Mouse (Mus musculus) heart, embryonic 10.5 days (tissue): ENCODE results near the gene Xpo4. TPM values are rescaled to one million over a fixed set of nuclear protein-coding genes. Genes with fewer than 3 reads are reported as not detected.

Experiments used
- DNase-seq: peaks from one replicate; pipeline ENCODE4 v3.0.0-alpha.2; 2017; ENCODE audit warnings: low spot score
- H3K27ac ChIP-seq: fragments of 300-500 bp; sonication (generic); 2 replicates; pipeline ENCODE4 v1.5.1; 2016; ENCODE audit warnings: mild to moderate bottlenecking
- H3K27me3 ChIP-seq: fragments of 300-500 bp; sonication (generic); 2 replicates; pipeline ENCODE4 v1.6.1; 2016; ENCODE audit warnings: mild to moderate bottlenecking; ENCODE audit not compliant: poor library complexity, insufficient read depth, severe bottlenecking
- H3K36me3 ChIP-seq: fragments of 300-500 bp; sonication (generic); 2 replicates; pipeline ENCODE4 v1.6.1; 2016; ENCODE audit warnings: mild to moderate bottlenecking, moderate library complexity
- H3K4me1 ChIP-seq: fragments of 300-500 bp; sonication (generic); 2 replicates; pipeline ENCODE4 v1.6.1; 2016; ENCODE audit warnings: mild to moderate bottlenecking
- H3K4me3 ChIP-seq: fragments of 300-500 bp; sonication (generic); 2 replicates; pipeline ENCODE4 v1.5.1; 2016; ENCODE audit warnings: mild to moderate bottlenecking, moderate library complexity
- H3K9me3 ChIP-seq: fragments of 300-500 bp; sonication (generic); 2 replicates; pipeline ENCODE4 v1.6.1; 2016; ENCODE audit warnings: mild to moderate bottlenecking, moderate library complexity
- WGBS: fragments of 180-500 bp; shearing (Covaris S2); methylation state at CpG from one replicate; pipeline ENCODE4 v1.1.7; 2016; 5-methylcytosine and 5-hydroxymethylcytosine counted together
- polyA plus RNA-seq: library from polyadenylated mRNA; unstranded; fragments of >200 nt; fragmentation: Nextera tagmentation; extraction: Ambion mirVana; gene quantifications from 2 replicates; pipeline ENCODE4 v1.2.1, GENCODE M21; 2016

Gene Xpo4
- polyA plus RNA-seq, 1 experiment from 2014 or later = 24.9 TPM

DNA sequence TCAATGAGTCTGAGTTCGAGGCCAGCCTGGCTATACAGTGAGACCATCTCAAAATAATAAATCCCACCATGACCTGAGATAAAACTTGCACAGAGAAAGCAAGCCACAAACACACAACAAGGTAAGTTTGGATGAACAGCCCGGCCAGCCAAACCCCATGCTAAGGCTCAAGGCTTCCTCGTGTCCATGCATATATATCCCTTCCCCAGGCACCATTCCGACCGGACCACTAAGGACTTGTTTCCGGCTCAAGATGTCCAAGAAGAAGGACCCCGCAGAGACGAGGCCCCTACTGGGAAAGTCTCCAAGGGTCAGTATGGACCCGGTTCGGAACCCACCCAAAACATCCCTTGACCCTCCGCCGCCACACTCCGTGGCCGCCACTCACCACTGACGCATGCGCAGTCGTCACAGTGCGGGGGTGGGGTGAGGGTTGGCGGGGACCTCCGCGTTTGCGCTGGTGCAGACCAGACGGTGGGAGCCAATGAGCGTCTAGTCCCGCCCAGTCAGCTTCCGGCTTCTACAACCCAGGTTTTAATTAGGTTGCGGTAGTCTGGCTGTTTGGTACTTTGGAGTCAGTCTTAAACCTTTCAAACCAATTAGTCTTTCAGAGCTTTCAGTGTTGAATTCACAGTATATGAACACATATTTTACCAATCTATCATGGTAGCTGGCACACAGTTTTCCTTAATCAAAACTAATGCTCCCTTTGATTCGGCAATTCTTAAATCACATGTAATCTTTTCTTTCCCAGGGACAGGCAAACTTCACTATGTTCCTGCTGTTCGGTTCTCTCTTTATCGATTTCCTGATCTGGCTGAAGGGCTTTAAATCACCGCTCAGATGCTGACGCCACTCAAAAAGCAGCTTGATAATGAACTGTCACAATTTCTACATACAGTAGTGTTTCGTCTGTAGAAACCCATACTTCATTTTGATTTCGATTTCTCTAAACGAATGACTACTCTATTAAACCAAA lies 93.8 kb downstream of the Xpo4 start, which contains the start of gene Eef1akmt1:
Gene Eef1akmt1, minus strand, starts transcription at position 458 of the 979 bp plus-strand sequence.
- no peaks in the 10 kb centered on the region for H3K27me3 ChIP-seq
- H3K4me1 ChIP-seq = peaks cover 6% of the 10 kb centered on the region; the same call in 1 of the 2 replicates
- DNase-seq = peak; percentile 97
- 9% methylated on average over 35 of the region's 35 CpGs for WGBS
- peaks cover 12% of the 10 kb centered on the region for H3K36me3 ChIP-seq
- H3K27ac ChIP-seq = peak within 1 kb of the TSS; percentile 88
- H3K4me3 ChIP-seq = peak within 1 kb of the TSS; percentile 67
- H3K9me3 ChIP-seq = no peaks in the 10 kb centered on the region

DNA sequence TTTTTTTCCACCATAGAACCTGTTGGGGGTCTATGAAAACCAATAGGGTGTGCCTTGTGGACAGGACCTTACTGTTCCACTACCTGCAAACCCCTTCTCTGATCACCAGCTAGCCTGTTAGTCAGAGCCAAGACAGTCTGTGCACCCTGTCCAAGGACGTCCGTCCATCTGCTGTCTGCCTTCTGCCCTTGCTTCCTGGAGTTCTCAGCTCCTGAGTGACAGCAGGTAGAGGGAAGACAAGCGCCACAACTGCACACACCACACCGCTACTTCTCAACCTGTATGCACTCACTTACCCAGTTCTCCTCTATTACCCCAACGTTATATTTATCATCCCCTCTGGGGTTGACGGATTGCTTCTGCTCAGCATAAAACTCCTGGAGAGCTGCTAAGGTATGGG lies 99.6 kb downstream of the Xpo4 start:
- Histone ChIP-seq H3K9me3 (no peaks in the 10 kb centered on the region), H3K27ac (no peak overlapping the region), H3K36me3 (peaks cover 8% of the 10 kb centered on the region; the same call in 1 of the 2 replicates), H3K4me1 (peaks cover 6% of the 10 kb centered on the region; the same call in 1 of the 2 replicates), H3K27me3 (no peaks in the 10 kb centered on the region), H3K4me3 (no peak overlapping the region)
- no peak for DNase-seq
- 81% methylated on average over 6 of the region's 6 CpGs for WGBS

DNA sequence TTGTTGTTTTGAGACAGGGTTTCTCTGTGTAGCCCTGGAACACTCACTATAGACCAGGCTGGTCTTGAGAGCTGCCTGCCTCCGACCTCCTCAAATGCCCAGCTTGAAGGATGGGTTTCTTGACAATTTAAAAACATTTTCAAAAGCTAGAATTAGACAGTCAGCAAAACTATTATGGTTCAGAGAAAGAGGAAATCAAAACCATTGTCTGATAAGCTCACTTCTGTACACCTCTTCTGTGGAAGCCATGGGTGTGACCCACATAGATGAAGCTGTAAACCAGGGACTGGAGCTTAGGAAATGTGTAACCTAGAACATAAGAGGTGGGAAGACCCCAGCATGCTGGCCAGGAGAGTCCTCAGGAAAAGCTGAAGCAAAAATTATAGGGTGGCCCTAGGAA lies 108.3 kb downstream of the Xpo4 start:
- Histone ChIP-seq H3K9me3 (no peaks in the 10 kb centered on the region), H3K27ac (no peak overlapping the region), H3K36me3 (0 out of 2 replicates have a peak, but pooled peaks cover 7% of the 10 kb centered on the region), H3K4me1 (no peaks in the 10 kb centered on the region), H3K4me3 (no peak overlapping the region), H3K27me3 (no peaks in the 10 kb centered on the region)
- DNase-seq = no peak
- 86% methylated on average over 1 of the region's 1 CpGs for WGBS

DNA sequence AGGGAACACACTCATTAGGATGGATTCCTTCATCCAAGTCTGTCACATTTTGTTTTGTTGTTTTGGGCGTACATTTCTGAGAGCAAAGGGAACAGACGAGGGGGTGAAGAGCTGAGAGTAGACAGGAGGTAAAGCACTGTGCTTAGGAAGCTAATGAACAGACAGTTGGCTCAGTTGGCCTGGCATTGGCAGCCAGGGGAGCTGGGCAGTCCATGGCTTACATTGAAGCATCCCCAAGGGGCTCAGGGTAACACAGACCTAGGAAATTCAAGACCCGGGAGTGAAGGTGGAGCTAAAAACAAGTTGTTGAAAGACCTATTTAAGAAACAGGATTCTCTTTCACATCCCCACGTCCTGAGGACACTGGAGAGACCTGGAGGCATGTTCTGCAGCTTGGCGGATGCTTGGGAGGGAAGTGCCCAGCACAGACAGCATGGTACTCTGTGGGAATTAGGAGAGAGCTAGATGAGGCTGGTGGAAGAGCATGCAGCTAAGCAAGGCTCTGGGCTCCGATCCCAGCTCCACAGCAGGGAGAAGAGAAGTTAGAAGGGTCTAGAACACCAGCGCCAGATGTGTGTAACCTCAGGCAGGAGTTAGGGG lies 109.7 kb downstream of the Xpo4 start:
- Histone ChIP-seq H3K4me3 (no peak overlapping the region), H3K4me1 (no peaks in the 10 kb centered on the region), H3K27ac (no peak overlapping the region), H3K36me3 (0 out of 2 replicates have a peak, but pooled peaks cover 7% of the 10 kb centered on the region), H3K9me3 (no peaks in the 10 kb centered on the region), H3K27me3 (no peaks in the 10 kb centered on the region)
- 78% methylated on average over 7 of the region's 7 CpGs for WGBS
- no peak for DNase-seq

DNA sequence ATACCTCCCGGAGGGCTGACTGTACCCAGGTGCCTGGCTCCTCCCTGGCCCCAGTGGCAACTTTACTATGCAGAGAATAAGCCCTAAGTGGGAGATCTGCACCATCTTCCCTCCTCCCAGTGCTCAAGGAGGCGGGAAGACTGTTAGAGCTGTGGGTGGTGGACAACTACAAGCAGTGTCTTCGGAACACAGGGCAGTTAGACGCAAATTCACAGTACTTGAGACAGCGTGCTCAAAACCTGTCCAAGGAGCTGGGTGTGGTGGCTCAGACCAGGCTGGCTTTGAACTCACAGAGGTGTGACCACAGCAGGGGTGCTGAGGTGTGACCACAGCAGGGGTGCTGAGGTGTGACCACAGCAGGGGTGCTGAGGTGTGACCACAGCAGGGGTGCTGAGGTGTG lies 110.8 kb downstream of the Xpo4 start:
- H3K4me3 ChIP-seq = no peak overlapping the region
- H3K36me3 ChIP-seq = peaks cover 12% of the 10 kb centered on the region; the same call in 1 of the 2 replicates
- H3K27me3 ChIP-seq = no peaks in the 10 kb centered on the region
- H3K27ac ChIP-seq = no peak overlapping the region
- DNase-seq = no peak
- no peaks in the 10 kb centered on the region for H3K4me1 ChIP-seq
- H3K9me3 ChIP-seq = no peaks in the 10 kb centered on the region
- WGBS = 82% methylated on average over 5 of the region's 5 CpGs

DNA sequence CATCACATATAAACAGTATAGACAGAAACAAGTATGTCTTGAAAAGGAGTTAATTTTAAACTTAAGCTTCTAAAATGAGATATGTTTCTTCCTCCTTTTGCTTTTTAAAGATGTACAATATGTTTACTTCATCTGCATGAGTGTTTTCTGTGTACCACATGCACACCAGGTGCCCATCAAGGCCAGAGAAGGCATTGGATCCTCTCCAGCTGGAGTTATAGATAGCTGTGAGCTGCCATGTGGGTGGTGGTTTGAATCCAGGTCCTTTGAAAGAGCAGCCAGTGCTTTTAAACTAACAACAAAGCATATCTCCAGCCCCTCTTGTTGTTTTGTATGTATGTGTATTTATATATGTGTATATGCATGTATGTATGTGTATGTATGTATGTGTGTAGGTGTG lies 112.3 kb downstream of the Xpo4 start:
- no peaks in the 10 kb centered on the region for H3K4me1 ChIP-seq
- no peaks in the 10 kb centered on the region for H3K27me3 ChIP-seq
- H3K27ac ChIP-seq = no peak overlapping the region
- no peaks in the 10 kb centered on the region for H3K9me3 ChIP-seq
- DNase-seq = no peak
- H3K36me3 ChIP-seq = peaks cover 21% of the 10 kb centered on the region; the same call in 1 of the 2 replicates
- no peak overlapping the region for H3K4me3 ChIP-seq

DNA sequence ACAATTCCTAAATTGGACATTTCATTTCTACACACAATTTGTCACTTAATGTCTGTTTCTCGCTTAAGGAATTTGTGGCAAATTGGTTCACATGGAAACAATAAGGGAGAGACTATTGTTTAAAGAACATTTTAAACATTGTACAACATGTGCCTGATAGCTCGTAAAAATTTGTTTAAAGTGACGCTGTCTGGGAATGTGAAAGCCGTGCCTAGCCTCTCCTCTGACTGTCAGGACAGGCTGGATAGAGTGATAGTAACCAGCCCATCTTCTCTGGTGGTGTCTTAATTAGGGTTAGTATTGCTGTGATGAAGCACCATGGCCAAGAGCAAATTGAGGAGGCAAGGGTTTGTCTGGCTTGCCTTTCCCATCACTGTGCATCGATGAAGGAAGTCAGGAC lies 118.2 kb downstream of the Xpo4 start:
- 81% methylated on average over 5 of the region's 5 CpGs for WGBS
- no peak overlapping the region for H3K27ac ChIP-seq
- H3K4me3 ChIP-seq = no peak overlapping the region
- peaks cover 12% of the 10 kb centered on the region; the same call in 1 of the 2 replicates for H3K4me1 ChIP-seq
- H3K9me3 ChIP-seq = no peaks in the 10 kb centered on the region
- peaks cover 9% of the 10 kb centered on the region; the same call in 1 of the 2 replicates for H3K27me3 ChIP-seq
- DNase-seq = no peak
- H3K36me3 ChIP-seq = peaks cover 14% of the 10 kb centered on the region; the same call in 1 of the 2 replicates

DNA sequence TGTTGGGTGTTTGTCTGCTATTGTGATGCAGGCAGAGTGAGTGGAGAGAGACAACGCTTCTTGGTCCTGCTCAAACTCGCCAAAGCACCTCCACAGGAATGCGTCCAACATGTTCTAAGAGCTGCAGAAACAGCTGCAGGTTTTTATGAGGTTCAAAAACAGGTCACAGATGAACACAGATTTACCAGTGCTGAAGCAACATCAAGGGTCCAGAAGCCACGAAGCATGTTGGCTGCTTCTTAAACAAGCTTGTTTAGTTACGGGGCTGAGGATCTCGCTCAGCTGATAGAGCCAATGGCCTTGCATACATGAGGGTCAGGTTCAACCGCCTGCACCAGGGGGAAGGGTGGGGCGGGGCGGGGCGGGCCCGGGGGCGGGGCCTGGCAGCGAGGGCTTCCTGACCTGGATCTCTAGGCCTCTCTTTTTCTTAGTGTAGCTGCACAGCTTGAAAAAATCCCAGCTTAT lies 118.6 kb downstream of the Xpo4 start:
- peaks cover 14% of the 10 kb centered on the region; the same call in 1 of the 2 replicates for H3K4me1 ChIP-seq
- H3K27ac ChIP-seq = no peak overlapping the region
- H3K27me3 ChIP-seq = peaks cover 14% of the 10 kb centered on the region; the same call in 1 of the 2 replicates
- H3K9me3 ChIP-seq = no peaks in the 10 kb centered on the region
- WGBS = 26% methylated on average over 13 of the region's 13 CpGs
- peaks cover 14% of the 10 kb centered on the region; the same call in 1 of the 2 replicates for H3K36me3 ChIP-seq
- DNase-seq = no peak
- no peak overlapping the region for H3K4me3 ChIP-seq

DNA sequence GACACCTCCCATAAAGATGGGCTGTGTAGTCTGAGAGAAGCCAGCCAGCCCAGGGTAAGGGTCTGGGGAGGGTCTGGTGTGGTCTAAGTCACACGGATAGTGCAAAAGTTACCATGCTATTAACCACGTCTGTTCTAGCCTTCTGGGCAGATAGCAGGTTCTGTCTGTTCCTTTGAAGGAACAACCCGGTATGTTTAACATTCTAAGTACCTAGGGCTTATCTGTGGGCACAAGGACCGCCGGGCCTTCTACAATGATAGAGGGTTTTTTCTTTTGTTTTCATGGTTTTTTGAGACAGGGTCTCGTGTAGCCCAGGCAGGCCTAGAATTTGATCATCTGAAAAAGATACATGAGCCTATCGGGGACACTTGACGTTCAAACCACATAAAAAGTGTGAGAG lies 119.1 kb downstream of the Xpo4 start:
- WGBS = 76% methylated on average over 8 of the region's 8 CpGs
- Histone ChIP-seq H3K36me3 (peaks cover 14% of the 10 kb centered on the region; the same call in 1 of the 2 replicates), H3K9me3 (no peaks in the 10 kb centered on the region), H3K27me3 (peaks cover 16% of the 10 kb centered on the region; the same call in 1 of the 2 replicates), H3K4me1 (peaks cover 14% of the 10 kb centered on the region; the same call in 1 of the 2 replicates), H3K27ac (no peak overlapping the region), H3K4me3 (no peak overlapping the region)
- no peak for DNase-seq

DNA sequence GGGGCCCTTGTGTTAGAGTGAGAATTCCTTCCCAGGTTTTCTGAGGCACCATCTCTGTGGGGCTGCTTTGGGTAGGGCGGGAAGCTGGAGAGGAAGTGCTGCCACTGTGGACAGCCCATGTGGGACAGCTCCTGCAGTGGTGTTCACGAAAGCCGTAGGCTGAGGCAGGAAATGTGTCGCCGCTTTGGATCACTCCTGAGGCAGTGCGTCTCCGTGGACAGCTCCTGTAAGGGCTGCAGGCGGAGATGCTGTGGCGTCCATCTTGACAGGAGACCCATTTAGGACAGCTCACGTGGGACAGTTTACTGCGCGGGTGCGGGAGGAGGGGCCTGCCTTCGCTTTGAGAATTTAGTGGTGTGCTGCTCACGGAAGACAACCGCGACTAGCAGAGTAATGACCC lies 119.7 kb downstream of the Xpo4 start:
- no peak overlapping the region for H3K4me3 ChIP-seq
- 80% methylated on average over 17 of the region's 17 CpGs for WGBS
- DNase-seq = no peak
- no peak overlapping the region for H3K27ac ChIP-seq
- H3K36me3 ChIP-seq = peaks cover 14% of the 10 kb centered on the region; the same call in 1 of the 2 replicates
- H3K4me1 ChIP-seq = peaks cover 14% of the 10 kb centered on the region; the same call in 1 of the 2 replicates
- peaks cover 22% of the 10 kb centered on the region; the same call in 1 of the 2 replicates for H3K27me3 ChIP-seq
- no peaks in the 10 kb centered on the region for H3K9me3 ChIP-seq

DNA sequence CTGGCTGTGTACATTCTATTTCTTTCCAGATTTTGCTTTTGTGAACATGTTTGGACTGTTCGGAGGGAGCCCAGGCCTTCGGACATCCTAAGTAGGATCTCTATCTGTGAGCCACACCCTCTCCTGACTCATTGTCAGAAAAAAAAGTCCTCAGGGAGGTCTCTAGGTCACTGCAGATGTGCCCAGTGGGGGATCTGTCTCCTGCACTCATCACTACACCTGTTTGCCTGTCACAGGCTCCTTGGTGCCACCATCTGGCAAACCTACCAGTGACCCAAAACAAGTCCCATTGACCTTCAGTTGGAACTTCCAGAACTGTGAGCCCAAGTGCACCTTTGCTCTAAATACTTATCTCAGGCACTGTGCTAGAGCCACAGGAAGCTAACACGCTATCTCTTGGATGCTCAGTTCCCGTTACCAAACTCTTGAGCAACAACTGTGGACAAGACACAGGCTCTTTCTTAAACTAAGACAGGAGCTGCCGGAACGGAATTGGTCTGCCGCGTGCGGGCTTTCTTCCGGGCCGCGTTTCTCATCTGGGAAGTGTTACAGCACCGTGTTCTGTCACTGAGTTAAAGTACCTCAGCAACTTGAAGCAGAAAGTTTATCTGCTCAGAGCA lies 121.7 kb downstream of the Xpo4 start:
- no peak for DNase-seq
- Histone ChIP-seq H3K27me3 (peaks cover 26% of the 10 kb centered on the region; the same call in 1 of the 2 replicates), H3K9me3 (no peaks in the 10 kb centered on the region), H3K27ac (no peak overlapping the region), H3K4me3 (no peak overlapping the region), H3K36me3 (no peaks in the 10 kb centered on the region), H3K4me1 (peaks cover 14% of the 10 kb centered on the region; the same call in 1 of the 2 replicates)
- WGBS = 80% methylated on average over 13 of the region's 13 CpGs

DNA sequence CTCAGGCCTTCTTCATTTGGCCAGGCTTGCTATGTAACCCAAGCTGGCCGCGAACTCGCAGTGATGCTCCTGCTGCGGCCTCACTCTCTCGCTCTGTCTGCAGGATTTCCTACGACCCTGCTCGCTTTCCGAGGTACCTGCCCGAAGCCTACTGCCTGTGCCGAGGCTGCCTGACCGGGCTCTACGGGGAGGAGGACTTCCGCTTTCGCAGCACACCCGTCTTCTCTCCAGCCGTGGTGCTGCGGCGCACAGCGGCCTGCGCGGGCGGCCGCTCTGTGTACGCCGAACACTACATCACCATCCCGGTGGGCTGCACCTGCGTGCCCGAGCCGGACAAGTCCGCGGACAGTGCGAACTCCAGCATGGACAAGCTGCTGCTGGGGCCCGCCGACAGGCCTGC lies 123.0 kb downstream of the Xpo4 start:
- Histone ChIP-seq H3K27ac (peak overlapping the region; percentile 54; the same call in 1 of the 2 replicates), H3K4me1 (peaks cover 23% of the 10 kb centered on the region), H3K36me3 (no peaks in the 10 kb centered on the region), H3K4me3 (peak overlapping the region; percentile 44), H3K27me3 (peaks cover 26% of the 10 kb centered on the region; the same call in 1 of the 2 replicates), H3K9me3 (no peaks in the 10 kb centered on the region)
- no peak for DNase-seq
- WGBS = 48% methylated on average over 34 of the region's 34 CpGs
